Comparison of ENCODE assay signal across 23 mouse cellular contexts in genomic region chr4:48564962-48565361, GRCm38 (mm10). TPM values are rescaled to one million over a fixed set of nuclear protein-coding genes. Genes with fewer than 3 reads are reported as not detected.
DNase-seq lines count a peak whose midpoint lies in the region; ATAC-seq and TF ChIP-seq lines count a peak whose summit lies in the region.
"Had no signal": no experiment of that assay in that cellular context is flagged by ENCODE, and none has a peak within 500 bp of the region (broad histone marks: within the 10 kb centered on the region; RNA-seq: fewer than 3 reads in every experiment).

No protein-coding gene starts in this region.

- no peaks in the 10 kb centered on the region for H3K4me1 ChIP-seq in CH12.LX (ENCODE audit: control insufficient read depth in 1 of 2, insufficient read depth in 2 of 2)
- peaks cover 23% of the 10 kb centered on the region for H3K4me1 ChIP-seq in heart, embryonic 10.5 days

- no peak for TF ChIP-seq EP300 in CH12.LX (IDR thresholded peaks at IDR 0.05; ENCODE audit: low read length)

- TF ChIP-seq RAD21 in CH12.LX (IDR thresholded peaks at IDR 0.05; ENCODE audit: low read depth, low read length): no peak

- H3K79me2 ChIP-seq in CH12.LX (replicated peaks; ENCODE audit: control insufficient read depth, extremely low read depth, insufficient read depth, poor library complexity, severe bottlenecking) (no peaks in the 10 kb centered on the region), myocyte (ENCODE audit: control insufficient read depth, insufficient read depth) (no peaks in the 10 kb centered on the region)

- H3K27me3 ChIP-seq in CH12.LX (replicated peaks) (no peaks in the 10 kb centered on the region), myocyte (ENCODE audit: control insufficient read depth, insufficient read depth, insufficient read length) (no peaks in the 10 kb centered on the region)
- H3K27me3 ChIP-seq in heart, embryonic 10.5 days (ENCODE audit: insufficient read depth, poor library complexity, severe bottlenecking): no peaks in the 10 kb centered on the region
- H3K27me3 ChIP-seq: Patski had no signal

- TF ChIP-seq CTCF in CH12.LX (conservative IDR thresholded peaks at IDR 0.05 in 1 of 2, IDR thresholded peaks at IDR 0.05 in 1 of 2; ENCODE audit: low read depth in 2 of 2, low read length in 2 of 2): no peak

- H3K27ac ChIP-seq in CH12.LX (ENCODE audit: insufficient read depth, low read depth): no peak overlapping the region
- H3K27ac ChIP-seq in heart, embryonic 10.5 days: no peak overlapping the region

- in situ Hi-C loops in CH12.LX (cut with MboI; ENCODE audit: low pct_ligation_motif_present, low pct_unique_long_range_greater_than_20kb, low sequenced_read_pairs): no loop called here

- ATAC-seq in inflammation-experienced regulatory T-cells, adult 6 months: no peak
- ATAC-seq: activated CD4-positive, CD25-positive, alpha-beta regulatory T cell, adult 4 months; CD4-positive, CD25-positive, alpha-beta regulatory T cell, adult 4 months; Patski had no signal

- DNase-seq in CH12.LX (ENCODE audit: extremely low read depth) (no peak), MN1 (ENCODE audit: low spot score) (peak; percentile 57)
- no peak for DNase-seq in heart, postnatal 36 days
- DNase-seq in heart, embryonic 10.5 days (ENCODE audit: low spot score): no peak
- DNase-seq: adrenal gland, adult 2 months; adrenal gland, adult 8-10 months; adrenal gland, postnatal 10 days; adrenal gland, postnatal 14 days; adrenal gland, postnatal 25 days; adrenal gland, postnatal 36 days; B cell, adult 2 months; cerebellum, adult 11 months; cerebellum, adult 11-12 months; cerebellum, adult 18-20 months; cerebellum, adult 2 months; cerebellum, adult 8-10 months had no signal

- no peaks in the 10 kb centered on the region for H3K36me3 ChIP-seq in CH12.LX (replicated peaks in 1 of 2; ENCODE audit: control insufficient read depth in 1 of 2, insufficient read depth in 1 of 2, low read length in 1 of 2)
- peaks cover 11% of the 10 kb centered on the region for H3K36me3 ChIP-seq in myocyte (ENCODE audit: control insufficient read depth, insufficient read depth)
- peaks cover 42% of the 10 kb centered on the region for H3K36me3 ChIP-seq in heart, embryonic 10.5 days
- H3K36me3 ChIP-seq: G1E had no signal

- H3K9me3 ChIP-seq in CH12.LX (replicated peaks; ENCODE audit: low read length): no peaks in the 10 kb centered on the region
- H3K9me3 ChIP-seq in heart, embryonic 10.5 days: no peaks in the 10 kb centered on the region

- H3K4me3 ChIP-seq in CH12.LX (replicated peaks in 1 of 3; ENCODE audit: low read depth in 2 of 3, low read length in 2 of 3, poor library complexity in 1 of 3) (no peak overlapping the region), myocyte (no peak overlapping the region)
- H3K4me3 ChIP-seq in heart, embryonic 10.5 days: no peak overlapping the region

- no peak for TF ChIP-seq POLR2A in CH12.LX (IDR thresholded peaks at IDR 0.05; ENCODE audit: low read depth, low read length)
- no peak for TF ChIP-seq POLR2A in myocyte (IDR thresholded peaks at IDR 0.05; ENCODE audit: insufficient read length, low read depth)

- no peak overlapping the region for H3K9ac ChIP-seq in CH12.LX (ENCODE audit: insufficient read depth, low read depth)

- intact Hi-C loops in heart, postnatal 36 days (cut with DNase I): no loop called here

- H3ac ChIP-seq in myocyte (ENCODE audit: control insufficient read depth, insufficient read length): no peak overlapping the region

- H3K4me2 ChIP-seq in CH12.LX (ENCODE audit: insufficient read depth, low read depth, poor library complexity, severe bottlenecking) (0 out of 2 replicates have a peak overlapping the region, but pooled peaks have one; percentile 31), myocyte (ENCODE audit: low read depth) (no peak overlapping the region)

- dilution Hi-C loops in CH12.LX (cut with MboI; ENCODE audit: extremely low pct_ligation_motif_present, extremely low pct_unique_long_range_greater_than_20kb, low sequenced_read_pairs): no loop called here

TF ChIP-seq in CH12.LX, 34 proteins besides CTCF, POLR2A, EP300 and RAD21:
- no peak for TF ChIP-seq USF1 (IDR thresholded peaks at IDR 0.05; ENCODE audit: low read depth, low read length)
- no peak for TF ChIP-seq PAX5 (IDR thresholded peaks at IDR 0.05; ENCODE audit: low read length)
- no peak for TF ChIP-seq BHLHE40 (IDR thresholded peaks at IDR 0.05; ENCODE audit: low read depth, low read length)
- no peak for TF ChIP-seq ZMIZ1 (IDR thresholded peaks at IDR 0.05; ENCODE audit: low read depth, low read length)
- TF ChIP-seq TCF12 (IDR thresholded peaks at IDR 0.05; ENCODE audit: low read depth, low read length): no peak
- no peak for TF ChIP-seq IRF4 (IDR thresholded peaks at IDR 0.05; ENCODE audit: low read depth, low read length)
- TF ChIP-seq ELF1 (IDR thresholded peaks at IDR 0.05; ENCODE audit: low read depth, low read length): no peak
- TF ChIP-seq MAFK (IDR thresholded peaks at IDR 0.05; ENCODE audit: insufficient replicate concordance, low read length): no peak
- TF ChIP-seq E2F4 (IDR thresholded peaks at IDR 0.05; ENCODE audit: insufficient replicate concordance, low read depth, low read length): no peak
- TF ChIP-seq CHD2 (IDR thresholded peaks at IDR 0.05; ENCODE audit: low read length): no peak

TF ChIP-seq in myocyte, 11 proteins besides CTCF, POLR2A, EP300 and RAD21:
- TF ChIP-seq CEBPB (IDR thresholded peaks at IDR 0.05; ENCODE audit: insufficient read depth, poor library complexity, severe bottlenecking) (peak; percentile 65; the same call in 1 of the 2 replicates), REST (IDR thresholded peaks at IDR 0.05; ENCODE audit: insufficient read depth, insufficient read length) (no peak)

RNA-seq across cellular contexts. Expression of gene Tmeff1, which starts 20.0 kb away (rescaled TPM):
- 29.6 and 29.9 TPM in 2 replicates for total RNA-seq in CH12.LX (2012; rRNA removed)
- 32.4 and 37.3 TPM in 2 replicates for total RNA-seq in CH12.LX (2014; rRNA removed)
- 23.3 and 25.5 TPM in 2 replicates for polyA plus RNA-seq in CH12.LX (2012; ENCODE audit: insufficient read length, low read depth)
- 19.6 TPM for polyA plus RNA-seq in myocyte (2012; fragmentation: generic; extraction: Trizol)
- 10 to 100 TPM; 11.6 to 12.8 TPM for total RNA-seq in heart, postnatal 36 days (2021)
- 51.6 and 76.4 TPM in 2 replicates for polyA plus RNA-seq in heart, embryonic 10.5 days (2016; fragmentation: Nextera tagmentation; extraction: Ambion mirVana)
- not detected for polyA plus RNA-seq in inflammation-experienced regulatory T-cells, adult 6 months (2017; shearing (Covaris generic))
- total RNA-seq: G1E, MEL had no signal
- polyA plus RNA-seq: activated CD4-positive, CD25-positive, alpha-beta regulatory T cell, adult 4 months; G1E had no signal

RNA-seq across cellular contexts. Expression of gene Msantd3, which starts 25.2 kb away (rescaled TPM):
- total RNA-seq in CH12.LX (2012; rRNA removed): not detected in 2 replicates
- not detected in 2 replicates for total RNA-seq in CH12.LX (2014; rRNA removed)
- polyA plus RNA-seq in CH12.LX (2012; ENCODE audit: insufficient read length, low read depth): not detected in 2 replicates
- 24.5 TPM for polyA plus RNA-seq in myocyte (2012; fragmentation: generic; extraction: Trizol)
- 10 to 100 TPM; 17.1 to 23.6 TPM for total RNA-seq in heart, postnatal 36 days (2021)
- polyA plus RNA-seq in heart, embryonic 10.5 days (2016; fragmentation: Nextera tagmentation; extraction: Ambion mirVana): 29.7 and 32.3 TPM in 2 replicates
- not detected for polyA plus RNA-seq in inflammation-experienced regulatory T-cells, adult 6 months (2017; shearing (Covaris generic))
- total RNA-seq: MEL had no signal
- polyA plus RNA-seq: activated CD4-positive, CD25-positive, alpha-beta regulatory T cell, adult 4 months; CD4-positive, CD25-positive, alpha-beta regulatory T cell, adult 4 months; G1E had no signal

Comparison
In these comparisons a context has a peak if more than half of its experiments do, and no peak if none do; other contexts are left out.
1. RNA of gene Tmeff1, which starts 20.0 kb away (polyA plus RNA-seq): 51.6 to 76.4 TPM in heart, embryonic 10.5 days, 23.3 to 25.5 TPM in CH12.LX and 19.6 TPM in myocyte (single experiment); not detected in inflammation-experienced regulatory T-cells, adult 6 months; every median in the first group is over 10 times any median in the second.
2. RNA of gene Msantd3, which starts 25.2 kb away (polyA plus RNA-seq): 29.7 to 32.3 TPM in heart, embryonic 10.5 days and 24.5 TPM in myocyte (single experiment); not detected in CH12.LX and not detected in inflammation-experienced regulatory T-cells, adult 6 months; every median in the first group is over 10 times any median in the second.